Mouse (Mus musculus): Measurements from ENCODE around the gene Lrrc75b. TPM values are rescaled to one million over a fixed set of nuclear protein-coding genes. Genes with fewer than 3 reads are reported as not detected.
A peak's percentile ranks its signal among the peaks of the same experiment; 100 is the strongest.

Gene Lrrc75b
- total and polyA plus RNA-seq, 2 experiments = under 0.01 TPM; not detected in 1

DNA sequence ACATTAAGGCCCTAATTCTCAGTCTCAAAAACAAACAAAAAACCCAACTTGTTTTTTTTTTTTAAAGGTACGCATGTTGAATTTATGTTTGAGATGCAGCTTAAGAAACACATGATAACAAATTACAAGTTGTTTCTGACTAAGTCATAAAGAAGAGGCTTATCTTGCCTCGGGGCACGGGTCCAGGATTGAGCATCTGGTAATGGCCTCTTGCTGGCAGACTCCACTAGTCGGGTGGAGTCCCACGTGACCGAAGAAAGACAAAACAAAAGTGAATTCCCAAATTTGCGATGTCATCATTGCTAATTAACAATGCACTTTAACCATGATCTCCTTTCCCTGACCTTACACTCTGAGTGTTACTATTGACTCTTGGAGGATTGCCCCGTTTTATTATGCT, 35.9 kb upstream of the Lrrc75b start:
- Histone ChIP-seq H3K36me3 (ENCODE audit: control insufficient read depth, insufficient read depth, low read length) (no peaks in the 10 kb centered on the region), H3K27ac (replicated peaks; ENCODE audit: insufficient read depth, low read depth, low read length) (no peak overlapping the region), H3K9ac (ENCODE audit: low read depth, low read length) (no peak overlapping the region), H3K4me1 (ENCODE audit: control insufficient read depth, insufficient read depth, low read length) (no peaks in the 10 kb centered on the region), H3K79me2 (ENCODE audit: control insufficient read depth, insufficient read depth, low read length) (no peaks in the 10 kb centered on the region), H3K4me3 (ENCODE audit: insufficient read depth, low read depth, low read length) (no peak overlapping the region), H3K27me3 (ENCODE audit: control insufficient read depth, insufficient read depth, low read length) (no peaks in the 10 kb centered on the region)
- peak; percentile 19 for DNase-seq (ENCODE audit: extremely low read depth, low read depth, low spot score)
- no peak for TF ChIP-seq POLR2A (IDR thresholded peaks at IDR 0.05; ENCODE audit: extremely low read depth, insufficient read depth, low read length)
- no peak for TF ChIP-seq CTCF (IDR thresholded peaks at IDR 0.05; ENCODE audit: low read depth, low read length)
- WGBS = 85% methylated on average over 8 of the region's 8 CpGs

- Histone ChIP-seq H3K27ac (replicated peaks; ENCODE audit: insufficient read depth, low read depth, low read length) (no peak overlapping the region), H3K27me3 (ENCODE audit: control insufficient read depth, insufficient read depth, low read length) (no peaks in the 10 kb centered on the region), H3K4me1 (ENCODE audit: control insufficient read depth, insufficient read depth, low read length) (no peaks in the 10 kb centered on the region), H3K79me2 (ENCODE audit: control insufficient read depth, insufficient read depth, low read length) (no peaks in the 10 kb centered on the region), H3K4me3 (ENCODE audit: insufficient read depth, low read depth, low read length) (no peak overlapping the region), H3K9ac (ENCODE audit: low read depth, low read length) (no peak overlapping the region), H3K36me3 (ENCODE audit: control insufficient read depth, insufficient read depth, low read length) (no peaks in the 10 kb centered on the region)
- no peak for TF ChIP-seq POLR2A (IDR thresholded peaks at IDR 0.05; ENCODE audit: extremely low read depth, insufficient read depth, low read length)
- TF ChIP-seq CTCF (IDR thresholded peaks at IDR 0.05; ENCODE audit: low read depth, low read length) = no peak
- DNase-seq (ENCODE audit: extremely low read depth, low read depth, low spot score) = no peak
- WGBS = 81% methylated on average over 7 of the region's 7 CpGs
Observed at GRCm38 (mm10) chr10:75592585-75592984, 32.5 kb upstream of the Lrrc75b start.

GRCm38 (mm10) chr10:75591211-75591894, 31.2 kb upstream of the Lrrc75b start:
- Histone ChIP-seq H3K36me3 (ENCODE audit: control insufficient read depth, insufficient read depth, low read length) (no peaks in the 10 kb centered on the region), H3K27ac (replicated peaks; ENCODE audit: insufficient read depth, low read depth, low read length) (peak overlapping the region; percentile 51), H3K27me3 (ENCODE audit: control insufficient read depth, insufficient read depth, low read length) (no peaks in the 10 kb centered on the region), H3K4me3 (ENCODE audit: insufficient read depth, low read depth, low read length) (no peak overlapping the region), H3K79me2 (ENCODE audit: control insufficient read depth, insufficient read depth, low read length) (no peaks in the 10 kb centered on the region), H3K4me1 (ENCODE audit: control insufficient read depth, insufficient read depth, low read length) (no peaks in the 10 kb centered on the region), H3K9ac (ENCODE audit: low read depth, low read length) (peak overlapping the region; percentile 16; the same call in 1 of the 2 replicates)
- WGBS = 82% methylated on average over 12 of the region's 12 CpGs
- peak; percentile 53 for DNase-seq (ENCODE audit: extremely low read depth, low read depth, low spot score)
- TF ChIP-seq CTCF (IDR thresholded peaks at IDR 0.05; ENCODE audit: low read depth, low read length) (no peak), POLR2A (IDR thresholded peaks at IDR 0.05; ENCODE audit: extremely low read depth, insufficient read depth, low read length) (no peak)

- WGBS = 64% methylated on average over 16 of the region's 16 CpGs
- H3K79me2 ChIP-seq (ENCODE audit: control insufficient read depth, insufficient read depth, low read length) = no peaks in the 10 kb centered on the region
- TF ChIP-seq CTCF (IDR thresholded peaks at IDR 0.05; ENCODE audit: low read depth, low read length) (no peak), POLR2A (IDR thresholded peaks at IDR 0.05; ENCODE audit: extremely low read depth, insufficient read depth, low read length) (no peak)
- no peaks in the 10 kb centered on the region for H3K4me1 ChIP-seq (ENCODE audit: control insufficient read depth, insufficient read depth, low read length)
- no peaks in the 10 kb centered on the region for H3K27me3 ChIP-seq (ENCODE audit: control insufficient read depth, insufficient read depth, low read length)
- peak overlapping the region; percentile 44 for H3K27ac ChIP-seq (replicated peaks; ENCODE audit: insufficient read depth, low read depth, low read length)
- peak overlapping the region; percentile 32 for H3K4me3 ChIP-seq (ENCODE audit: insufficient read depth, low read depth, low read length)
- DNase-seq (ENCODE audit: extremely low read depth, low read depth, low spot score) = no peak
- H3K9ac ChIP-seq (ENCODE audit: low read depth, low read length) = peak overlapping the region; percentile 61
- H3K36me3 ChIP-seq (ENCODE audit: control insufficient read depth, insufficient read depth, low read length) = no peaks in the 10 kb centered on the region
Observed at GRCm38 (mm10) chr10:75589651-75590050, 29.5 kb upstream of the Lrrc75b start.

DNA sequence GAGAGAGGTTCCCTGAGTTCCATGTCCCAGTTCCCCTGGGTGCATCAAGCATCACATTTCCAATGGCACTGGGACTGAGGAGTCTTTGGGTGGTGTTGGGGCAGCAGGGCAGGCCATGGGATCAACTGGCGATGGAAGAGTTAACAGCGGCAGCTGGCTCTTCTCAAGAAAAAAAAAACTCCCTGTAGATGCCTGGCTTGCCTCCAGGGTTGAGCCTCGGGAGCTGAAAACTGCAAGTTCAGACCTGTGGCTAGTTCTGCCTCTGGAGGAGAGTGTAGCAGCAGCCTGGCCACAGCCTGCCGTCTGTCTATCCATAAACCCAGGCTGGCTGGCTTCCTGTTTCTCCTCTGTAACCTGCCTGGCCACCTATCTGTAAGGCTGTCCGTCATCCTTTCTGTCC, 29.0 kb upstream of the Lrrc75b start, which contains the start of gene Ggt5:
TSS of gene Ggt5 (plus strand) at position 212 of the 400 bp plus-strand sequence.
- Histone ChIP-seq H3K79me2 (ENCODE audit: control insufficient read depth, insufficient read depth, low read length) (no peaks in the 10 kb centered on the region), H3K27ac (replicated peaks; ENCODE audit: insufficient read depth, low read depth, low read length) (peak within 1 kb of the TSS; percentile 44), H3K9ac (ENCODE audit: low read depth, low read length) (peak within 1 kb of the TSS; percentile 61), H3K27me3 (ENCODE audit: control insufficient read depth, insufficient read depth, low read length) (no peaks in the 10 kb centered on the region), H3K36me3 (ENCODE audit: control insufficient read depth, insufficient read depth, low read length) (no peaks in the 10 kb centered on the region), H3K4me3 (ENCODE audit: insufficient read depth, low read depth, low read length) (peak within 1 kb of the TSS; percentile 32), H3K4me1 (ENCODE audit: control insufficient read depth, insufficient read depth, low read length) (no peaks in the 10 kb centered on the region)
- WGBS = 50% methylated on average over 5 of the region's 5 CpGs
- no peak for TF ChIP-seq CTCF (IDR thresholded peaks at IDR 0.05; ENCODE audit: low read depth, low read length)
- TF ChIP-seq POLR2A (IDR thresholded peaks at IDR 0.05; ENCODE audit: extremely low read depth, insufficient read depth, low read length) = no peak
- no peak for DNase-seq (ENCODE audit: extremely low read depth, low read depth, low spot score)

- no peak overlapping the region for H3K9ac ChIP-seq (ENCODE audit: low read depth, low read length)
- TF ChIP-seq CTCF (IDR thresholded peaks at IDR 0.05; ENCODE audit: low read depth, low read length) (no peak), POLR2A (IDR thresholded peaks at IDR 0.05; ENCODE audit: extremely low read depth, insufficient read depth, low read length) (no peak)
- H3K27me3 ChIP-seq (ENCODE audit: control insufficient read depth, insufficient read depth, low read length) = no peaks in the 10 kb centered on the region
- H3K36me3 ChIP-seq (ENCODE audit: control insufficient read depth, insufficient read depth, low read length) = no peaks in the 10 kb centered on the region
- whole genome bisulfite sequencing = 66% methylated on average over 5 of the region's 5 CpGs
- H3K4me3 ChIP-seq (ENCODE audit: insufficient read depth, low read depth, low read length) = no peak overlapping the region
- H3K4me1 ChIP-seq (ENCODE audit: control insufficient read depth, insufficient read depth, low read length) = no peaks in the 10 kb centered on the region
- no peak for DNase-seq (ENCODE audit: extremely low read depth, low read depth, low spot score)
- no peak overlapping the region for H3K27ac ChIP-seq (replicated peaks; ENCODE audit: insufficient read depth, low read depth, low read length)
- H3K79me2 ChIP-seq (ENCODE audit: control insufficient read depth, insufficient read depth, low read length) = no peaks in the 10 kb centered on the region
Observed at GRCm38 (mm10) chr10:75588336-75588735, 28.2 kb upstream of the Lrrc75b start.

All from liver, adult 2 months (tissue).